Mouse (Mus musculus): Measurements from ENCODE around the gene Map4k5. TPM values are rescaled to one million over a fixed set of nuclear protein-coding genes. Genes with fewer than 3 reads are reported as not detected.

Map4k5 gene
- total and polyA plus RNA-seq, 3 experiments = 14.6 to 33.3 (median 26.7) TPM

- DNase-seq = no peak
Measured at GRCm38 (mm10) chr12:69887776-69888175, 5.2 kb downstream of the Map4k5 start.

GRCm38 (mm10) chr12:69885170-69885923 lies 7.7 kb downstream of the Map4k5 start:
- peak; percentile 22 for DNase-seq

- DNase-seq = no peak
Measured at GRCm38 (mm10) chr12:69884053-69884452, 8.9 kb downstream of the Map4k5 start.

- no peak for DNase-seq
Measured at GRCm38 (mm10) chr12:69881198-69881905, 11.6 kb downstream of the Map4k5 start.

- no peak for DNase-seq
Measured at GRCm38 (mm10) chr12:69879739-69880138, 13.3 kb downstream of the Map4k5 start.

- DNase-seq = peak; percentile 9
Measured at GRCm38 (mm10) chr12:69879172-69879665, 13.8 kb downstream of the Map4k5 start.

- DNase-seq = no peak
Measured at GRCm38 (mm10) chr12:69877842-69878363, 15.1 kb downstream of the Map4k5 start.

GRCm38 (mm10) chr12:69871632-69872031 lies 21.4 kb downstream of the Map4k5 start:
- no peak for DNase-seq

GRCm38 (mm10) chr12:69867338-69867737 lies 25.7 kb downstream of the Map4k5 start:
- DNase-seq = no peak

GRCm38 (mm10) chr12:69864164-69864692 lies 28.8 kb downstream of the Map4k5 start:
- no peak for DNase-seq

- no peak for DNase-seq
Measured at GRCm38 (mm10) chr12:69863505-69863904, 29.5 kb downstream of the Map4k5 start.

GRCm38 (mm10) chr12:69858847-69859246 lies 34.2 kb downstream of the Map4k5 start:
- no peak for DNase-seq

- DNase-seq = no peak
Measured at GRCm38 (mm10) chr12:69857597-69857996, 35.4 kb downstream of the Map4k5 start.

GRCm38 (mm10) chr12:69856398-69856797 lies 36.6 kb downstream of the Map4k5 start:
- no peak for DNase-seq

GRCm38 (mm10) chr12:69855641-69856300 lies 37.2 kb downstream of the Map4k5 start:
- DNase-seq = no peak

GRCm38 (mm10) chr12:69853942-69854341 lies 39.1 kb downstream of the Map4k5 start:
- no peak for DNase-seq

- no peak for DNase-seq
Measured at GRCm38 (mm10) chr12:69853387-69853786, 39.6 kb downstream of the Map4k5 start.

GRCm38 (mm10) chr12:69852288-69852687 lies 40.7 kb downstream of the Map4k5 start:
- no peak for DNase-seq

- no peak for DNase-seq
Measured at GRCm38 (mm10) chr12:69848083-69848878, 44.7 kb downstream of the Map4k5 start.

- no peak for DNase-seq
Measured at GRCm38 (mm10) chr12:69846499-69846898, 46.5 kb downstream of the Map4k5 start.

GRCm38 (mm10) chr12:69845722-69846121 lies 47.3 kb downstream of the Map4k5 start:
- DNase-seq = no peak

All from adrenal gland, adult 2 months (tissue).